Mouse (Mus musculus) liver, embryonic 16.5 days (tissue): Measurements from ENCODE around the gene Coa6. TPM values are rescaled to one million over a fixed set of nuclear protein-coding genes. Genes with fewer than 3 reads are reported as not detected.

Source experiments
- ATAC-seq: fragments of 200-750 bp; cut with Nextera tagmentation; 2 replicates; pipeline ENCODE4 v1.8.0; 2017; ENCODE audit warnings: low read depth, mild to moderate bottlenecking, moderate number of reproducible peaks, moderate library complexity
- H3K27ac ChIP-seq: fragments of 300-500 bp; sonication (generic); 2 replicates; pipeline ENCODE4 v1.5.1; 2014; ENCODE audit warnings: mild to moderate bottlenecking, low read length
- H3K27me3 ChIP-seq: fragments of 300-500 bp; sonication (generic); 2 replicates; pipeline ENCODE4 v1.6.1; 2014; ENCODE audit warnings: low read depth, low read length, mixed read lengths; ENCODE audit not compliant: control insufficient read depth, insufficient read depth
- H3K36me3 ChIP-seq: fragments of 300-500 bp; sonication (generic); 2 replicates; pipeline ENCODE4 v1.6.1; 2014; ENCODE audit warnings: mild to moderate bottlenecking; ENCODE audit not compliant: control insufficient read depth, insufficient read depth
- H3K4me1 ChIP-seq: fragments of 300-500 bp; sonication (generic); 2 replicates; pipeline ENCODE4 v1.6.1; 2014; ENCODE audit warnings: low read depth, low read length, mixed read lengths; ENCODE audit not compliant: control insufficient read depth
- H3K4me2 ChIP-seq: fragments of 300-500 bp; sonication (generic); 2 replicates; pipeline ENCODE4 v1.6.1; 2014; ENCODE audit warnings: low read depth, low read length, mixed read lengths
- H3K4me3 ChIP-seq: fragments of 300-500 bp; sonication (generic); 2 replicates; pipeline ENCODE4 v1.5.1; 2014; ENCODE audit warnings: low read depth, mild to moderate bottlenecking, low read length
- H3K9ac ChIP-seq: fragments of 300-500 bp; sonication (generic); 2 replicates; pipeline ENCODE4 v1.6.1; 2014; ENCODE audit warnings: low read depth, low read length
- H3K9me3 ChIP-seq: fragments of 300-500 bp; sonication (generic); replicated peaks from 2 replicates; pipeline ENCODE4 v1.6.1; 2016; ENCODE audit warnings: low read length; ENCODE audit not compliant: control insufficient read depth
- WGBS: fragments of 180-500 bp; shearing (Covaris S2); extraction: QIAGEN DNeasy Blood & Tissue Kit; methylation state at CpG from one replicate; pipeline ENCODE4 v1.1.7; 2014; ENCODE audit not compliant: insufficient replicate concordance; 5-methylcytosine and 5-hydroxymethylcytosine counted together
- polyA plus RNA-seq: library from polyadenylated mRNA; unstranded; fragments of >200 nt; fragmentation: Nextera tagmentation; extraction: Ambion mirVana; gene quantifications from 2 replicates; pipeline ENCODE4 v1.2.1, GENCODE M21; 2015

Coa6 gene
- polyA plus RNA-seq: 31.8 and 35.5 TPM in 2 replicates

DNA sequence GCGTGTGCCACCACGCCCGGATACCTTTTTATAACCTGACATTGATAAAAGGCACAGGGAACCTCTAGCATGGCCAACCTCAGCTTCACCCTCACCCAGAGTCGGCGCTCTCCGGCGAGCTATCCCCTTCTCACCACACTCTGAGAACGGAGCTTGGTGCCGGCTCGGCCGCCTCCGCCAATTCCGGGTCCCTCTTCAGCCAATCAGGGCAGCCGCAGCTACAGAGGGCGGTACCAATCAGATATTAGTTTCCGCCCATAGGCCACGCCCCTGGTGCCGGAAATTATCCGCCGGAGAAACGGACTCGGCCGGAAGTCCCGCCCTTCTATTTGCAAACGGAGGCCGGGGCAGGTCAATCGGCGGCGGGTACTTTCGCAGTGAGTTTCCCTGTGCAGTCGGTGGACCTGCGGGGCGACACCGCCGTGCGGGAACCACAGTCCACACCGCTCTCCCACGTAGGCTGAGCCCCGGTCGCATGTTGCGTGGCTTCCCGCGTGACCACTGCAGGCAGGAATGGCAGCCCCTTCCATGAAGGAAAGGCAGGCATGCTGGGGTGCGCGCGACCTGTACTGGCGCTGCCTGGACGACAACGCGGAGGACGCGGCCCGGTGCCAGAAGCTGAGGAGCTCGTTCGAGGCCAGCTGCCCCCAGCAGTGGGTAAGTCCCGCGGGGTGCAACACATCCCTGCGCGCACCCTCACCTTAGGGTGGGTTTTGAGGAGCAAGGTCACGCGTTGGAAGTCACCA lies at the start of gene Coa6:
Coa6 (plus strand) TSS at position 342 of the 746 bp plus-strand sequence.
- Histone ChIP-seq H3K27ac (peak within 1 kb of the TSS; percentile 82), H3K4me1 (peaks cover 12% of the 10 kb centered on the region), H3K36me3 (peaks cover 14% of the 10 kb centered on the region), H3K9me3 (no peaks in the 10 kb centered on the region), H3K27me3 (no peaks in the 10 kb centered on the region), H3K4me2 (peak within 1 kb of the TSS; percentile 95), H3K9ac (peak within 1 kb of the TSS; percentile 87), H3K4me3 (peak within 1 kb of the TSS; percentile 91)
- ATAC-seq: peak; percentile 97
- WGBS: under 1% methylated on average over 61 of the region's 61 CpGs

GRCm38 (mm10) chr8:126379580-126379979 lies 42.7 kb upstream of the Coa6 start:
- no peak overlapping the region for H3K4me3 ChIP-seq
- H3K27ac ChIP-seq: no peak overlapping the region
- no peaks in the 10 kb centered on the region for H3K4me1 ChIP-seq
- 37% methylated on average over 6 of the region's 6 CpGs for WGBS
- no peak for ATAC-seq
- H3K36me3 ChIP-seq: no peaks in the 10 kb centered on the region
- H3K4me2 ChIP-seq: no peak overlapping the region
- no peaks in the 10 kb centered on the region for H3K27me3 ChIP-seq
- H3K9ac ChIP-seq: no peak overlapping the region
- no peaks in the 10 kb centered on the region for H3K9me3 ChIP-seq

DNA sequence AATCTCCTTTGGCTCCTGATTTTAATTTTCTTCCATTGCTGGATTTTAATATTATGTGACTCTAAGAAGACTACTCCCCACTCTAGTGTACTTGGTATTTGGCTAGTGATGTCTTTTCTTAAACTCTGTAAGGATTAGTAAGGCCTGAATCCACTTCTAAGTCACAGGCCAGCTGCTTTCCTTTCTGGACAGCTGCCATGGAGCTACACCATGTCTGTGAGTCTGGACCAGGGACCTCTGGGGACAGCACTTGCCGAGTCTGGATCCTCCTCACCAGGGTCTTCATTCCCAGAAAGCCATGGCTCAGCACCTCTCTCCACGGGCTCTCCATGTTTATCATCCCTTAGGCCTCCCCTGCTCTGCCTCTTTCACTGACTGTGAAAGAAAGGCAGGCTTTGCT lies 42.2 kb upstream of the Coa6 start:
- no peaks in the 10 kb centered on the region for H3K27me3 ChIP-seq
- ATAC-seq: no peak
- no peak overlapping the region for H3K9ac ChIP-seq
- H3K4me3 ChIP-seq: no peak overlapping the region
- no peak overlapping the region for H3K27ac ChIP-seq
- H3K4me1 ChIP-seq: no peaks in the 10 kb centered on the region
- H3K9me3 ChIP-seq: no peaks in the 10 kb centered on the region
- WGBS: 17% methylated on average over 2 of the region's 2 CpGs
- no peaks in the 10 kb centered on the region for H3K36me3 ChIP-seq
- no peak overlapping the region for H3K4me2 ChIP-seq

- H3K36me3 ChIP-seq: no peaks in the 10 kb centered on the region
- no peak overlapping the region for H3K9ac ChIP-seq
- H3K27ac ChIP-seq: no peak overlapping the region
- H3K4me2 ChIP-seq: no peak overlapping the region
- H3K9me3 ChIP-seq: no peaks in the 10 kb centered on the region
- H3K4me1 ChIP-seq: no peaks in the 10 kb centered on the region
- H3K27me3 ChIP-seq: no peaks in the 10 kb centered on the region
- 70% methylated on average over 7 of the region's 7 CpGs for WGBS
- H3K4me3 ChIP-seq: no peak overlapping the region
- no peak for ATAC-seq
Measured at GRCm38 (mm10) chr8:126381299-126381698, 41.0 kb upstream of the Coa6 start.

DNA sequence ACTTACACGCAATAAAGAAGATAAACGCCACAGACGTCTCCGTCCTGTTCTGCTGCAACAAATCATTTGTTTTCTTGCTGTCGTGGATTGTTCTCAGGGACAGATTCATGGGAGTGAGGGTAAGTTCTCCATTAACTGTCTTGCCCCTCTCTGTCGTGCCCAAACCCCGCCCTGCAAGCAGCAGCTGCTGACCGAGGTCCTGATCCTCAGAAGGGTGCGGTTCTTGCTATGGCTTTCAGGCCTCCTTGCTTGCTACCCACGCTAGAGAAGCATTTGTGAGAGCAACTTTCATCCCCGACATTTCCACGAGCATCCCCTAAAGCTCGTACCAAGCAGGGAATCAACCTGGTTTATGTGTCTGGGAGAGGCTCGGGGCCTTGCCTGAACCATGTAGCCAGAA lies 40.1 kb upstream of the Coa6 start:
- Histone ChIP-seq H3K4me1 (no peaks in the 10 kb centered on the region), H3K36me3 (no peaks in the 10 kb centered on the region), H3K4me3 (no peak overlapping the region), H3K9ac (no peak overlapping the region), H3K27ac (no peak overlapping the region), H3K9me3 (no peaks in the 10 kb centered on the region), H3K27me3 (no peaks in the 10 kb centered on the region), H3K4me2 (no peak overlapping the region)
- WGBS: 26% methylated on average over 14 of the region's 14 CpGs
- no peak for ATAC-seq

DNA sequence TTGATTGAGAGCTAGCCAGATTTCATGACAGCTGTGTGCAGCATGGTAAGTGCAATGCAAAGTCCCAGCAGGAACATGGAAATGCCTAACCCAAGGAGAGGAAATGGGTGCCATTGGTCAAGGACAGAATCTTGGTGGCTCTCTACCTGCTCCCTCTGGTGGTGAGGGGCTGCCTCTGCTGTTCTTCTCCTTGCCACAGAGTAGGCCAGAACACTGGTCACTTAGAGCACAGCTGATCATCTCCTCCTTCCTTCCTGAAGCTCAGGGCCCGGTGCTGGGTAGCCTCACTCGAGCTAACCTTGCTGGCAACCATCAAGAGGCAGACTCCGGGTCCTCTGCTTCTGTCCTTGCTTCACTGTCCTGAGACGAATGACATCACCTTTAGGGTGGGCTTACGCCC lies 39.6 kb upstream of the Coa6 start:
- H3K4me1 ChIP-seq: no peaks in the 10 kb centered on the region
- H3K4me2 ChIP-seq: no peak overlapping the region
- WGBS: 42% methylated on average over 5 of the region's 5 CpGs
- H3K27ac ChIP-seq: no peak overlapping the region
- H3K9me3 ChIP-seq: no peaks in the 10 kb centered on the region
- H3K36me3 ChIP-seq: no peaks in the 10 kb centered on the region
- no peak for ATAC-seq
- H3K27me3 ChIP-seq: no peaks in the 10 kb centered on the region
- H3K9ac ChIP-seq: no peak overlapping the region
- no peak overlapping the region for H3K4me3 ChIP-seq

GRCm38 (mm10) chr8:126387566-126387965 lies 34.7 kb upstream of the Coa6 start:
- Histone ChIP-seq H3K4me2 (no peak overlapping the region), H3K36me3 (no peaks in the 10 kb centered on the region), H3K9me3 (no peaks in the 10 kb centered on the region), H3K27me3 (no peaks in the 10 kb centered on the region), H3K4me1 (no peaks in the 10 kb centered on the region), H3K27ac (no peak overlapping the region), H3K9ac (no peak overlapping the region), H3K4me3 (no peak overlapping the region)
- ATAC-seq: no peak
- 73% methylated on average over 4 of the region's 4 CpGs for WGBS

DNA sequence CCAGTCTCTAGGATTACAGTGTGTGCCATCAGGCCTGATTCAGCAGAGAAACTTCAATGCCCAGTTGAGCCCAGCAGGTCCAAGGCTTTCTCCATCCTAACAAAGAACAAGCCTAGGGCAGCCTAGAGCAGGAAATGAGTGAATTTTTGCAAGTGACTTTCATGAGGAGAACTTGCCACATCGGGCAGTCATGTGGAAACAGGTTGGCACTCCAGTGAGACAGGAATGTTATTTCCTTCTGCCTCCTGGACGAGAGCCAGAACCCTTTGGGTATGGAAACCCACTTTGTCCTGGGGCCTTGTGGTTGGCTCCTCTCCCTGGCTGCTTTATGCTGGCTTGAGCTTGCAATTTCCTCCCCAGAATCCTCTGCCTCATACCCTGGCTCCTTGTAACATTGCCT lies 30.8 kb upstream of the Coa6 start:
- Histone ChIP-seq H3K4me3 (no peak overlapping the region), H3K27me3 (no peaks in the 10 kb centered on the region), H3K9me3 (no peaks in the 10 kb centered on the region), H3K4me1 (no peaks in the 10 kb centered on the region), H3K9ac (no peak overlapping the region), H3K36me3 (no peaks in the 10 kb centered on the region), H3K4me2 (no peak overlapping the region), H3K27ac (no peak overlapping the region)
- WGBS: 26% methylated on average over 2 of the region's 2 CpGs
- ATAC-seq: no peak

- Histone ChIP-seq H3K4me2 (no peak overlapping the region), H3K27me3 (no peaks in the 10 kb centered on the region), H3K27ac (no peak overlapping the region), H3K4me1 (no peaks in the 10 kb centered on the region), H3K36me3 (no peaks in the 10 kb centered on the region), H3K9ac (no peak overlapping the region), H3K4me3 (no peak overlapping the region), H3K9me3 (no peaks in the 10 kb centered on the region)
- ATAC-seq: no peak
- WGBS: 68% methylated on average over 9 of the region's 9 CpGs
Measured at GRCm38 (mm10) chr8:126395386-126395785, 26.9 kb upstream of the Coa6 start.
